Mouse (Mus musculus) stomach, embryonic 15.5 days (tissue): ENCODE data around the gene Cnot2. TPM values are rescaled to one million over a fixed set of nuclear protein-coding genes. Genes with fewer than 3 reads are reported as not detected.

Experiments used
- ATAC-seq: fragments of 200-750 bp; cut with Nextera tagmentation; 2 replicates; pipeline ENCODE4 v1.8.0; 2017; ENCODE audit warnings: low read depth, moderate number of reproducible peaks, moderate TSS enrichment; ENCODE audit not compliant: insufficient read depth, low FRiP score
- H3K27ac ChIP-seq: fragments of 300-500 bp; sonication (generic); 2 replicates; pipeline ENCODE4 v1.5.1; 2015; ENCODE audit warnings: mild to moderate bottlenecking, inconsistent platforms
- H3K27me3 ChIP-seq: fragments of 300-500 bp; sonication (generic); replicated peaks from 2 replicates; pipeline ENCODE4 v1.6.1; 2015; ENCODE audit warnings: inconsistent platforms
- H3K36me3 ChIP-seq: fragments of 300-500 bp; sonication (generic); 2 replicates; pipeline ENCODE4 v1.6.1; 2015; ENCODE audit warnings: inconsistent platforms
- H3K4me1 ChIP-seq: fragments of 300-500 bp; sonication (generic); 2 replicates; pipeline ENCODE4 v1.6.1; 2015; ENCODE audit warnings: inconsistent platforms
- H3K4me2 ChIP-seq: fragments of 300-500 bp; sonication (generic); 2 replicates; pipeline ENCODE4 v1.6.1; 2015; ENCODE audit warnings: mild to moderate bottlenecking, inconsistent platforms
- H3K4me3 ChIP-seq: fragments of 300-500 bp; sonication (generic); replicated peaks from 2 replicates; pipeline ENCODE4 v1.5.1; 2015; ENCODE audit warnings: inconsistent platforms
- H3K9ac ChIP-seq: fragments of 300-500 bp; sonication (generic); 2 replicates; pipeline ENCODE4 v1.6.1; 2015; ENCODE audit warnings: inconsistent platforms
- H3K9me3 ChIP-seq: fragments of 300-500 bp; sonication (generic); 2 replicates; pipeline ENCODE4 v1.6.1; 2016; ENCODE audit warnings: inconsistent platforms
- WGBS: fragments of 180-500 bp; shearing (Covaris S2); methylation state at CpG from one replicate; pipeline ENCODE4 v1.1.7; 2015; 5-methylcytosine and 5-hydroxymethylcytosine counted together
- microRNA-seq: library from miRNA; unstranded; fragments of <30 nt; microRNA quantifications from one replicate; pipeline ENCODE4, GENCODE M21; 2016
- polyA plus RNA-seq: library from polyadenylated mRNA; unstranded; fragments of >200 nt; fragmentation: Nextera tagmentation; extraction: Ambion mirVana; gene quantifications from 2 replicates; pipeline ENCODE4 v1.2.1, GENCODE M21; 2015

Cnot2 gene
- polyA plus RNA-seq, 1 experiment from 2014 or later, result 76.5 TPM

DNA sequence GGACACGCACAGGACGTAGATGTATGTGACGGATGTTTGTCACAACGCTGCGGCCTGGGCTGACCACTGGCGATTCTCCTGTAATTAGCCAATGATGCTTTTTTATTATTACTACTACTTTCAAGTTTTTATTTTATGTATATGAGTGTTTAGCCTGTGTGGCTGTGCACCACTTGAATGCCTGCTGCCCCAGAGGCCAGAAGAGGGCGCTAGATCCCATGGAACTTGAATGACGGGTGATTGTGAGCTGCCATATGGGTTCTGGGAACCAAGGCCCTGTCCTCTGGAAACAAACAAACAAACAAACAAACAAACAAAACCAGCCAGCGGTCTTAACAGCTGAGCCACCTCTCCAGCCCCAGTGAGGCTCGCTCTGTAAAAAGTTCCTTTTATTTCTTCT lies 136.9 kb downstream of the Cnot2 start:
- 92% methylated on average over 10 of the region's 10 CpGs for WGBS
- ATAC-seq, result no peak
- Histone ChIP-seq H3K4me1 (no peaks in the 10 kb centered on the region), H3K4me3 (no peak overlapping the region), H3K27me3 (no peaks in the 10 kb centered on the region), H3K36me3 (no peaks in the 10 kb centered on the region), H3K4me2 (no peak overlapping the region), H3K9ac (no peak overlapping the region), H3K9me3 (no peaks in the 10 kb centered on the region), H3K27ac (no peak overlapping the region)

DNA sequence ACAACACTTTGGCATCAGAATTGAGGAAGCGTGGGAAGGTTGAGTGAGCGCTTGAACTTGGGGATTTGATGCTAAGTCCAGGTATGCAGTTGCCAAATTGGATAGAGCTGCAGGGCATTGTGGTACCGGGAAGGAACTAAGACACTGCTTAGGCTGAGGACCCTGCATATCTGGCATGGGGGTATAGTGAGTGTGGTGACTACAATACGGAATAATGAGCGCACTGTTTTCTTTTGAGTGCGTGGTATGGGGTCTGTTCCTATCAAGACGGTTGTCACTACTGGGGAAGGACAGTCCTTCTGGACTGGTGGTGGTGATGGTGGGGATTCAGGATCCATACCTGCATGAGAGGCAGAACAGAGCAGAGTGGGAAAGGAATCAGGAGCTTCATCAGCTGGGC lies 140.4 kb downstream of the Cnot2 start:
- H3K4me2 ChIP-seq, result no peak overlapping the region

DNA sequence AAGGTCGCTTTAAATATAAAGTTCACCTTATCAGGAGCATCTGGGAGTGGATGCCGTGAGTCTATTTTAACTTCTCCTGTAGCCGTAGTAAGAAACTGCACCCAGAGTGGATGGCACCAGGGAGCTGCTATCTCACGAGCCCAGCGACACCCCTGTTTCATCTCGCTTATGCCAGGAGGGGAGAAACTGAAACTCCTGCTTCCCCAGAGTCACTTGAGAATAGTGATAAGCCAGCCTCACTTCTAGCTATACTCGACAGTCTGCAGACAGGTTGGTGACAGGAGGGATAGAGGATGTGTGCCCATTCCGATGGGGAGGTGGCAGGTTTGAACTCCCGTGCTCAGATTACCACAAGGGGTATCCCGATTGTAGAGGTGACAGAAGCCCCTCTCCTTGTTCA lies 141.2 kb downstream of the Cnot2 start:
- H3K9me3 ChIP-seq, result no peaks in the 10 kb centered on the region
- no peaks in the 10 kb centered on the region for H3K27me3 ChIP-seq
- no peaks in the 10 kb centered on the region for H3K4me1 ChIP-seq
- H3K4me3 ChIP-seq, result no peak overlapping the region
- no peak overlapping the region for H3K27ac ChIP-seq
- H3K4me2 ChIP-seq, result no peak overlapping the region
- no peak for ATAC-seq
- H3K9ac ChIP-seq, result no peak overlapping the region
- no peaks in the 10 kb centered on the region for H3K36me3 ChIP-seq
- 88% methylated on average over 10 of the region's 10 CpGs for whole genome bisulfite sequencing

More for the DNA sequence above, 140.4 kb downstream of the Cnot2 start:
- no peak for ATAC-seq
- no peaks in the 10 kb centered on the region for H3K9me3 ChIP-seq
- no peak overlapping the region for H3K4me3 ChIP-seq
- H3K9ac ChIP-seq, result no peak overlapping the region
- no peaks in the 10 kb centered on the region for H3K27me3 ChIP-seq
- 93% methylated on average over 7 of the region's 7 CpGs for WGBS
- H3K27ac ChIP-seq, result no peak overlapping the region
- no peaks in the 10 kb centered on the region for H3K36me3 ChIP-seq
- no peaks in the 10 kb centered on the region for H3K4me1 ChIP-seq

DNA sequence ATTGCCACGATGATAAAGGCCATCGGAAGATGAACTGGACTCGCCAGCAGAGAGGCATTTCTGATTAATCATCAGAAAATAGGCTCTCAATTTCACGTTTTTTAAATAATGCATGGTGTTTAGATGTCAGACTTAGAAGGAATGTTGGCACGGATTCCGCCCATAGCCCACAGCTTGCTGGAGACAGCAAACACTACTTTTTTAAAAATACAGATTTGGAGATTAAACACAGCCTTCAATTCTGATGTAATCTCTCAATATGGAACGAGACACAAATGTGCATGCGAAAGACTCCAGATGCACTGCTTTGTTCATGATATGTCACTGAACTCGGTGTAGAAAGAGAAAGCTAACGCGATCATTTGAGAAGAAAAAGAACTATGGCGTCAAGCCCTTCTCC lies 145.9 kb downstream of the Cnot2 start:
- no peaks in the 10 kb centered on the region for H3K9me3 ChIP-seq
- 67% methylated on average over 12 of the region's 12 CpGs for WGBS
- no peak overlapping the region for H3K4me2 ChIP-seq
- no peak overlapping the region for H3K27ac ChIP-seq
- H3K4me1 ChIP-seq, result no peaks in the 10 kb centered on the region
- H3K4me3 ChIP-seq, result no peak overlapping the region
- H3K36me3 ChIP-seq, result no peaks in the 10 kb centered on the region
- H3K27me3 ChIP-seq, result no peaks in the 10 kb centered on the region
- H3K9ac ChIP-seq, result no peak overlapping the region
- no peak for ATAC-seq

Small RNA genes within 50 kb of the gene (microRNA-seq; reads per million reads assigned to microRNA genes)
- gene Gm25190, result not detected

Other genes starting within 250 kb of the Cnot2 start
- gene Kcnmb4, start 107.6 kb downstream of the Cnot2 start, polyA plus RNA-seq, result 4.4 and 4.8 TPM in 2 replicates